11 mouse cellular contexts compared by ENCODE assay signal in the genomic region with DNA sequence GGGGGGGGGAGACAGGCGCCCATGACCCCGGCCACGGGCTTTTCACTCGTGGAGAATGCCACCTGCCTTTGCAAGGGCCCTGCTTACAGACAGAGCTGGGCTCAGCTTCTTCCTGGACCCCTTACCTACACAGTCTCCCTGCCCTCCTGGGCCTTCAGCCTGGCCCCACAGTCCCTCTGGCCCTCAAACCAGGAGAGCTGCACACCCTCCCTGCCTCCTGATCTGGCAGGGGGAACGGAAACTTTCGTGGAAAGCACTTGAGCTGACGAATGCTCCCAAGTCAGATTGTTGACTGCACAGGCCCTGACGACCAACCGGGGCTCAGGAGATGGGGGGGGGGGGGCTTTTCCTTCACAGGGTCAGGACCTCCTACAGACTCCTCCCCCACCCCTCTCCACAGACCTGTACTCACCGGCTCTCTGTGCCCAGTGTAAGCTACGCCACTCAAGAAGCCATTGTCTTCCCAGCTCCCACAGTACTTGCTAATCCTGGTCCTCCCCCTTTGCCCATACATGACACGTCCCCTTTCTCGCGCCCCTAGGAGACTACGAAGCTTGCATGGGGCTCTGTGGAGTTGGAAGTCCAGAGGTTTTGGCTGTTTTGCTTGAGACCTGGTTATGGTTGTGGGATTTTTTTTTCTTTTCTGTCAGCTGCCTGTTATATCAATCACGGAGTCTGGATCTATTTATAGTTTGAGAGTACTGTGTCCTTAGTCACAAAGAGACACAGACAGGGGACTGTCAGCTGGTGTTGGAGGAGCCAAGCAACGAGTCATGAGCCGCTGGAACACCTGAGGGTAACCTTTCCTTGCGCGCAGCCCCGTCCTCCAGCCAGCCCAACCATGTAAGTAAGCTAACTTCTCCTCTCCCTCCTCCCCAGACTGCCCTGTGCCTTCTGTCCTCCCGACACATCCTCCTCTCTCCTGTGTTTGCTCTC. TPM values are rescaled to one million over a fixed set of nuclear protein-coding genes. Genes with fewer than 3 reads are reported as not detected.
DNase-seq lines count a peak whose midpoint lies in the region; ATAC-seq and TF ChIP-seq lines count a peak whose summit lies in the region.
"Had no signal": no experiment of that assay in that cellular context is flagged by ENCODE, and none has a peak within 500 bp of the region (broad histone marks: within the 10 kb centered on the region; RNA-seq: fewer than 3 reads in every experiment).

A gene (plus strand): TSS at position 422 of the 936 bp plus-strand sequence.

- no peak within 1 kb of the TSS for H3K4me3 ChIP-seq in lung, postnatal 0 days (ENCODE audit: low read depth, low read length)
- no peak within 1 kb of the TSS for H3K4me3 ChIP-seq in lung, adult 2 months (replicated peaks; ENCODE audit: extremely low read depth, low read depth, low read length)
- H3K4me3 ChIP-seq in heart, adult 2 months: peak within 1 kb of the TSS; percentile 48
- no peak within 1 kb of the TSS for H3K4me3 ChIP-seq in hindbrain, postnatal 0 days (ENCODE audit: low read length)
- no peak within 1 kb of the TSS for H3K4me3 ChIP-seq in stomach, embryonic 15.5 days (replicated peaks)

- no peaks in the 10 kb centered on the region for H3K79me2 ChIP-seq in heart, adult 2 months (replicated peaks; ENCODE audit: control insufficient read depth, insufficient read depth, low read length)

- intact Hi-C loops in heart, adult 2 months (cut with DNase I): loop anchor here (1.0 kb wide), 1 partner anchor 10 kb away; no protein-coding TSS in a partner anchor

- no peak for TF ChIP-seq POLR2A in lung, adult 2 months (IDR thresholded peaks at IDR 0.05; ENCODE audit: borderline replicate concordance, extremely low read depth, low read depth, low read length)
- peak; percentile 61 for TF ChIP-seq POLR2A in heart, adult 2 months (IDR thresholded peaks at IDR 0.05; ENCODE audit: insufficient read depth, low read depth, low read length)

- no peaks in the 10 kb centered on the region for H3K36me3 ChIP-seq in lung, postnatal 0 days (ENCODE audit: insufficient read depth, low read length)
- no peaks in the 10 kb centered on the region for H3K36me3 ChIP-seq in heart, adult 2 months (ENCODE audit: control insufficient read depth, insufficient read depth, low read length)
- no peaks in the 10 kb centered on the region for H3K36me3 ChIP-seq in hindbrain, postnatal 0 days (ENCODE audit: insufficient read depth, low read length)
- H3K36me3 ChIP-seq in stomach, embryonic 15.5 days: no peaks in the 10 kb centered on the region
- H3K36me3 ChIP-seq: G1E had no signal

- peak; percentile 40; the same call in 1 of the 2 replicates for ATAC-seq in lung, postnatal 0 days
- ATAC-seq in hindbrain, postnatal 0 days: no peak
- ATAC-seq in stomach, embryonic 15.5 days (ENCODE audit: insufficient read depth, low FRiP score, low read depth): 0 out of 2 replicates have a peak, but pooled peaks have one; percentile 40
- ATAC-seq in granulocyte monocyte progenitor cell, adult 5-6 weeks (replicated peaks; ENCODE audit: poor library complexity, severe bottlenecking): no peak

- H3K9me3 ChIP-seq in lung, postnatal 0 days (ENCODE audit: low read length): no peaks in the 10 kb centered on the region
- H3K9me3 ChIP-seq in hindbrain, postnatal 0 days (ENCODE audit: low read length): no peaks in the 10 kb centered on the region
- H3K9me3 ChIP-seq in stomach, embryonic 15.5 days: no peaks in the 10 kb centered on the region
- H3K9me3 ChIP-seq: G1E had no signal

- H3K9ac ChIP-seq in lung, postnatal 0 days (replicated peaks; ENCODE audit: low read depth): no peak within 1 kb of the TSS
- peak within 1 kb of the TSS; percentile 61 for H3K9ac ChIP-seq in heart, adult 2 months (ENCODE audit: low read depth, low read length)
- H3K9ac ChIP-seq in hindbrain, postnatal 0 days (replicated peaks; ENCODE audit: low read length): no peak within 1 kb of the TSS
- H3K9ac ChIP-seq in stomach, embryonic 15.5 days: no peak within 1 kb of the TSS

- 24% methylated on average over 22 of the region's 22 CpGs for WGBS in lung, postnatal 0 days
- 25% methylated on average over 22 of the region's 22 CpGs for WGBS in lung, adult 2 months
- 16% methylated on average over 22 of the region's 22 CpGs for WGBS in heart, adult 2 months
- WGBS in hindbrain, postnatal 0 days: 31% methylated on average over 22 of the region's 22 CpGs
- 29% methylated on average over 22 of the region's 22 CpGs for WGBS in stomach, embryonic 15.5 days

- no peaks in the 10 kb centered on the region for H3K4me1 ChIP-seq in lung, postnatal 0 days (ENCODE audit: insufficient read depth, low read depth, low read length)
- H3K4me1 ChIP-seq in lung, adult 2 months (ENCODE audit: control insufficient read depth, insufficient read depth, low read length): no peaks in the 10 kb centered on the region
- peaks cover 2% of the 10 kb centered on the region; the same call in 1 of the 2 replicates for H3K4me1 ChIP-seq in heart, adult 2 months (ENCODE audit: control insufficient read depth, insufficient read depth, low read length)
- peaks cover 5% of the 10 kb centered on the region; the same call in 1 of the 2 replicates for H3K4me1 ChIP-seq in hindbrain, postnatal 0 days (ENCODE audit: insufficient read depth, low read length)
- 0 out of 2 replicates have a peak, but pooled peaks cover 3% of the 10 kb centered on the region for H3K4me1 ChIP-seq in stomach, embryonic 15.5 days

- H3K27me3 ChIP-seq in lung, postnatal 0 days (replicated peaks; ENCODE audit: insufficient read depth, low read length): no peaks in the 10 kb centered on the region
- no peaks in the 10 kb centered on the region for H3K27me3 ChIP-seq in heart, adult 2 months (ENCODE audit: control insufficient read depth, insufficient read depth, low read length)
- H3K27me3 ChIP-seq in hindbrain, postnatal 0 days (ENCODE audit: insufficient read depth, low read length): no peaks in the 10 kb centered on the region
- 0 out of 2 replicates have a peak, but pooled peaks cover 2% of the 10 kb centered on the region for H3K27me3 ChIP-seq in stomach, embryonic 15.5 days (replicated peaks)

- TF ChIP-seq CTCF in lung, postnatal 0 days (IDR thresholded peaks at IDR 0.05): no peak
- TF ChIP-seq CTCF in lung, adult 2 months (IDR thresholded peaks at IDR 0.05; ENCODE audit: insufficient read depth, low read length): no peak
- no peak for TF ChIP-seq CTCF in heart, adult 2 months (IDR thresholded peaks at IDR 0.05)
- TF ChIP-seq CTCF in hindbrain, postnatal 0 days (IDR thresholded peaks at IDR 0.05; ENCODE audit: low read depth): no peak

- no peak for TF ChIP-seq EP300 in lung, postnatal 0 days (IDR thresholded peaks at IDR 0.05)
- peak; percentile 97 for TF ChIP-seq EP300 in heart, adult 2 months (IDR thresholded peaks at IDR 0.05; ENCODE audit: insufficient read depth, low read depth, low read length)

- H3K27ac ChIP-seq in lung, postnatal 0 days (ENCODE audit: low read length): no peak within 1 kb of the TSS
- peak within 1 kb of the TSS; percentile 90 for H3K27ac ChIP-seq in heart, adult 2 months
- no peak within 1 kb of the TSS for H3K27ac ChIP-seq in hindbrain, postnatal 0 days
- H3K27ac ChIP-seq in stomach, embryonic 15.5 days: no peak within 1 kb of the TSS

- peak; percentile 18 for DNase-seq in lung, postnatal 0 days (ENCODE audit: low spot score)
- DNase-seq in lung, adult 2 months: no peak
- peak; percentile 72 to 82 for DNase-seq in heart, adult 2 months
- DNase-seq in hindbrain, postnatal 0 days (ENCODE audit: low spot score): no peak
- DNase-seq in layer of hippocampus, postnatal 14 days (ENCODE audit: low spot score in 2 of 2): no peak
- no peak for DNase-seq in left cerebral cortex, adult 9 months (ENCODE audit: low spot score in 2 of 2)
- DNase-seq: cerebellum, adult 11 months had no signal

- 0 out of 2 replicates have a peak within 1 kb of the TSS, but pooled peaks have one; percentile 14 for H3K4me2 ChIP-seq in lung, postnatal 0 days (replicated peaks; ENCODE audit: low read depth, low read length)
- H3K4me2 ChIP-seq in hindbrain, postnatal 0 days (ENCODE audit: low read depth, low read length): 0 out of 2 replicates have a peak within 1 kb of the TSS, but pooled peaks have one; percentile 1
- no peak within 1 kb of the TSS for H3K4me2 ChIP-seq in stomach, embryonic 15.5 days

RNA-seq across cellular contexts. Expression of the gene that starts here (rescaled TPM):
- polyA plus RNA-seq in lung, postnatal 0 days (2015; fragmentation: Nextera tagmentation; extraction: Ambion mirVana): 0.07 and 0.10 TPM in 2 replicates
- 0.08 and 0.44 TPM in 2 replicates for polyA plus RNA-seq in lung, adult 2 months (2012; rRNA removed)
- 10 to 100 TPM; 21.9 to 33.8 TPM for total RNA-seq in heart, adult 2 months (2021)
- polyA plus RNA-seq in heart, adult 2 months (2012; rRNA removed): 14.3 and 20.5 TPM in 2 replicates
- 9.8 and 11.0 TPM in 2 replicates for total RNA-seq in hindbrain, postnatal 0 days (2014; rRNA removed)
- polyA plus RNA-seq in hindbrain, postnatal 0 days (2015; fragmentation: Nextera tagmentation; extraction: Ambion mirVana): 3.1 TPM in 2 replicates
- 0.15 and 0.22 TPM in 2 replicates for polyA plus RNA-seq in stomach, embryonic 15.5 days (2015; fragmentation: Nextera tagmentation; extraction: Ambion mirVana)
- total RNA-seq in granulocyte monocyte progenitor cell, adult 5-6 weeks (2014; fragmentation: Nextera tagmentation): not detected in 2 replicates
- not detected in 2 replicates for total RNA-seq in granulocyte monocyte progenitor cell, adult 5-6 weeks (2017)
- total RNA-seq in layer of hippocampus, postnatal 14 days (2021): 1 to 10 TPM; 1.5 to 1.7 TPM
- total RNA-seq: megakaryocyte-erythroid progenitor cell, adult 5-6 weeks had no signal
- polyA plus RNA-seq: G1E had no signal

Comparison
In these comparisons a context has a peak if more than half of its experiments do, and no peak if none do; other contexts are left out.
1. Peak in DNase-seq, ATAC-seq and H3K4me2 ChIP-seq in lung, postnatal 0 days; RNA of the gene not detected or under 1 TPM.
2. Peak in ATAC-seq in stomach, embryonic 15.5 days; RNA of the gene not detected or under 1 TPM.
3. DNase-seq: peak in heart, adult 2 months (2 of 2); none in lung, adult 2 months (single experiment), hindbrain, postnatal 0 days (single experiment), layer of hippocampus, postnatal 14 days (0 of 2) and left cerebral cortex, adult 9 months (0 of 2).